Mouse (Mus musculus) cerebellum, adult 9-10 months (tissue): ENCODE measurements around the gene Capn11.

ENCODE experiments used
- DNase-seq: peaks from one replicate; pipeline ENCODE4 v3.0.0; 2022

Capn11 gene

DNA sequence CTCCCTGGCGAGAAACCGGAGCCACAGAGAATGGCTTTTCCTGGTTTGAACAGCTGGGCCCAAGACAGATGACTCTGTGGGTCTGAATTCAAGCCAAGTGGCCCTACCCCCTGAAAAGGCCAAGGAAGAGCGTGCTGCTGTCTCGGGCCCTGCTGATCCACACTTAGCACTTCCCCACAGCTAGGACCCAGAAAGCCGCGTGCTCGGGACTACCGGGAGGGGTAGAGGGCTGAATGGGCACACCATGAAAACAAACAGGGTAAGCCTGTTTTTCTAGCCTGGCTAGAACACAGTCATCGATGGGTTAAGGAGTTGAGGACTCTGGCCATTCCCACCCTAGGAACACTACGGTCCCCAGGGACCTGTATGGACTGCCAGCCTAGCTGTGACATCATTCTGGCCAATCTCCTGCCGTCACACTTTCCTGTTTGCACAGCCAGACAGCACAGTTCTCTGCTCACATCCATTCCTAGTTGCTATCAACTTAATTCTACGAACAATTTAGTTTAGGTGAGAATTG lies 78.1 kb downstream of the Capn11 start:
- DNase-seq: no peak
